Mouse (Mus musculus): ENCODE data around the gene Abcb5.

Gene Abcb5

GRCm38 (mm10) chr12:118966321-118966720 lies at the start of gene Abcb5:
Gene Abcb5 (minus strand): TSS chr12:118966421.
- DNase-seq (ENCODE audit: low read depth, low spot score), result no peak

GRCm38 (mm10) chr12:118999230-118999629 lies 33.0 kb upstream of the Abcb5 start:
- DNase-seq (ENCODE audit: low read depth, low spot score), result no peak

- DNase-seq (ENCODE audit: low read depth, low spot score), result no peak
These were observed 28.3 kb upstream of the Abcb5 start for GRCm38 (mm10) chr12:118994328-118995166.

GRCm38 (mm10) chr12:118984852-118985251 lies 18.6 kb upstream of the Abcb5 start:
- no peak for DNase-seq (ENCODE audit: low read depth, low spot score)

- DNase-seq (ENCODE audit: low read depth, low spot score), result peak; percentile 82
These were observed 35.6 kb downstream of the Abcb5 start for GRCm38 (mm10) chr12:118930386-118931318.

- DNase-seq (ENCODE audit: low read depth, low spot score), result peak; percentile 59
These were observed 39.4 kb downstream of the Abcb5 start for GRCm38 (mm10) chr12:118926813-118927281.

- DNase-seq (ENCODE audit: low read depth, low spot score), result peak; percentile 21
These were observed 42.3 kb downstream of the Abcb5 start for GRCm38 (mm10) chr12:118923874-118924273.

GRCm38 (mm10) chr12:118917771-118918170 lies 48.5 kb downstream of the Abcb5 start:
- DNase-seq (ENCODE audit: low read depth, low spot score), result peak; percentile 56

- DNase-seq (ENCODE audit: low read depth, low spot score), result peak; percentile 82
These were observed 55.9 kb downstream of the Abcb5 start for GRCm38 (mm10) chr12:118910360-118910759.

- no peak for DNase-seq (ENCODE audit: low read depth, low spot score)
These were observed 64.0 kb downstream of the Abcb5 start for GRCm38 (mm10) chr12:118902249-118902648.

GRCm38 (mm10) chr12:118887964-118888363 lies 78.3 kb downstream of the Abcb5 start:
- DNase-seq (ENCODE audit: low read depth, low spot score), result no peak

- DNase-seq (ENCODE audit: low read depth, low spot score), result no peak
These were observed 83.4 kb downstream of the Abcb5 start for GRCm38 (mm10) chr12:118882790-118883189.

GRCm38 (mm10) chr12:118872673-118873072 lies 93.5 kb downstream of the Abcb5 start:
- no peak for DNase-seq (ENCODE audit: low read depth, low spot score)

- DNase-seq (ENCODE audit: low read depth, low spot score), result peak; percentile 73
These were observed 110.1 kb downstream of the Abcb5 start for GRCm38 (mm10) chr12:118856151-118856550.

- DNase-seq (ENCODE audit: low read depth, low spot score), result peak; percentile 87
These were observed 111.3 kb downstream of the Abcb5 start for GRCm38 (mm10) chr12:118854831-118855453.

- peak; percentile 24 for DNase-seq (ENCODE audit: low read depth, low spot score)
These were observed 111.8 kb downstream of the Abcb5 start for GRCm38 (mm10) chr12:118854401-118854800.

GRCm38 (mm10) chr12:118853331-118853730 lies 112.9 kb downstream of the Abcb5 start:
- DNase-seq (ENCODE audit: low read depth, low spot score), result no peak

GRCm38 (mm10) chr12:118850851-118851410 lies 115.3 kb downstream of the Abcb5 start:
- DNase-seq (ENCODE audit: low read depth, low spot score), result no peak

GRCm38 (mm10) chr12:118849996-118850395 lies 116.2 kb downstream of the Abcb5 start:
- DNase-seq (ENCODE audit: low read depth, low spot score), result peak; percentile 68

- DNase-seq (ENCODE audit: low read depth, low spot score), result peak; percentile 72
These were observed 116.9 kb downstream of the Abcb5 start for GRCm38 (mm10) chr12:118849203-118849861.

Measured in R1 (cell line).